Mouse (Mus musculus) heart, postnatal 14 days (tissue): ENCODE measurements around the gene Stxbp1. TPM values are rescaled to one million over a fixed set of nuclear protein-coding genes. Genes with fewer than 3 reads are reported as not detected.
"Not testable (repeated sequence)": the region's sequence is repeated elsewhere in the genome, so short reads cannot be mapped to it uniquely, and the experiment has no call there.

ENCODE experiments used
- DNase-seq, 2 experiments: peaks; one replicate each; pipeline ENCODE4 v3.0.0; 2021 to 2022
- intact Hi-C: fragments of 180-260 bp; cut with DNase I; formaldehyde crosslinking; loops from one replicate; pipeline ENCODE4 v1.15.1; 2025
- total RNA-seq, 2 experiments: library from RNA; stranded (reverse); gene quantifications; 2 replicates each; pipeline ENCODE4 v1.2.3; 2021

The Stxbp1 gene
- total RNA-seq, 2 experiments from 2014 or later: 19.5 to 22.7 TPM

DNA sequence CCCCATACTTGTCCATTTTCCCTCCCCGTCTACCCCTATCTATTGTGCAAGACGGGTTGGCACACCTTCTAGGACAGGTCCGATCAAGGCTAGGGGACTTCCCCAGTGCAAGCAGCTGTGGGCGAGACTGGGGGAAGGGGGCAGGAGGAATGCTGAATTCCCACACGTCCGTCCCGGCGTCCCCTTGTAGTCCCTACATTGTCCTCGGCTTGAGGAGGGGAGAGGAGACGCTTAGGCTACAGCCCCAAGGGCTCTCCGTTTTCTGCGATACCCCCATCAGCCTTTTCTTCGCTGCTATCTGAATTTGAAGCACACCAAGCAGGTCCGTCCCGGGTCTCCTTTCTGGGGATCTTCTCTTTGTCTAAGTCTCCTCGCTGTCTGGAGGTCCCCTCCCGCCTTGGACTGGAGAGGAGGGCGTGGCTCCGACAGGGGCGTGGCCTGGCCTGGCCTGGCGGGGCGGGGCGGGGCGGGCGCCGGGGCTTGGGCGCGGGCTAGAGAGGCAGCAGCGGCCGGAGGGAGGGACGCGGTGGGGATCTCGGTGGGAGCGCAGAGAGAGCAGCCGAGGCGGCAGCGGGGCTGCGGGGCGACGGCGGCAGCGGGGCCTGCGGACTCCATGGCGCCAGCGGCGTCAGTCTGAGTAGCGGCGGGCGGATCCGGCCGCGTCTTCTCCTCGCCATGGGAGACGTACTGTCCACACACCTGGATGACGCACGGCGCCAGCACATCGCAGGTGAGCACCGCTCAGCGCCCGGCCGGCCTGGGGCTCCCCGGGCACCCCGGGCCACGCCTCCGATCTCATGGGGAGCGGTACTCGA is 28.8 kb upstream of the Stxbp1 start, which contains the start of gene Fam129b:
Gene Fam129b, plus strand, starts transcription at position 440 of the 815 bp plus-strand sequence.
- intact Hi-C loops: loop anchor here (2.0 kb wide), 1 partner anchor 37 kb away; no protein-coding TSS in a partner anchor

GRCm38 (mm10) chr2:32874951-32875674 is 28.1 kb upstream of the Stxbp1 start:
- intact Hi-C loops: loop anchor here (2.0 kb wide), 1 partner anchor 38 kb away; no protein-coding TSS in a partner anchor
- DNase-seq: no peak

More for the DNA sequence above, 28.8 kb upstream of the Stxbp1 start, which contains the start of gene Fam129b:
- DNase-seq: peak; percentile 90 to 92

GRCm38 (mm10) chr2:32874070-32874469 is 27.0 kb upstream of the Stxbp1 start:
- no peak for DNase-seq

GRCm38 (mm10) chr2:32870275-32871100 is 23.4 kb upstream of the Stxbp1 start:
- intact Hi-C loops: no loop called here
- DNase-seq: no peak

More at GRCm38 (mm10) chr2:32874070-32874469, 27.0 kb upstream of the Stxbp1 start:
- intact Hi-C loops: loop anchor here (2.0 kb wide), 1 partner anchor 39 kb away; no protein-coding TSS in a partner anchor

- intact Hi-C loops: no loop called here
These were observed 22.8 kb upstream of the Stxbp1 start for GRCm38 (mm10) chr2:32869721-32870274.

GRCm38 (mm10) chr2:32867354-32867753 is 20.3 kb upstream of the Stxbp1 start:
- intact Hi-C loops: no loop called here
- no peak for DNase-seq

More at GRCm38 (mm10) chr2:32869721-32870274, 22.8 kb upstream of the Stxbp1 start:
- DNase-seq: no peak

GRCm38 (mm10) chr2:32864755-32865154 is 17.7 kb upstream of the Stxbp1 start:
- DNase-seq: peak in 1 of 2 experiments; percentile 58
- intact Hi-C loops: loop anchor here (1.0 kb wide), 2 partner anchors 48 to 64 kb away; no protein-coding TSS in a partner anchor

GRCm38 (mm10) chr2:32863317-32863716 is 16.3 kb upstream of the Stxbp1 start:
- no peak for DNase-seq
- intact Hi-C loops: no loop called here

DNA sequence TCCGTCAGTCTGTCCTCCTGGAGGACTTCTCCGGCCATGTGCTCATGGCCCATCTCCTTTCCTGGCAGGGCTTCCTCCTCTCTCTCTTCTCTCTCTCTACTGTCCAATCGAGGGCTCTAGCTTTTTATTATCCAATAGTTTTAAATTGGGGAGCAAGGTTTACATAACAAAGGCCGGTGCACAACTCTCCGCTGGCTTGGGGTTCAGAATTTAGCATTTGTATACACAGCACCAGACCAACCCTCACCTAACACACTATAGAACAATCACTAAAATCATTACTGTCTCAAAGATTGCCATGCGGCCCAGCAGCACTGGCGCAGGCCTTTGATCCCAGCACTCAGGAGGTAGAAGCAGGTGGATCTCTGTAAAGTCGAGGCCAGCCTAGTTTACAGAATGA is 13.8 kb upstream of the Stxbp1 start:
- intact Hi-C loops: no loop called here
- DNase-seq: no peak

DNA sequence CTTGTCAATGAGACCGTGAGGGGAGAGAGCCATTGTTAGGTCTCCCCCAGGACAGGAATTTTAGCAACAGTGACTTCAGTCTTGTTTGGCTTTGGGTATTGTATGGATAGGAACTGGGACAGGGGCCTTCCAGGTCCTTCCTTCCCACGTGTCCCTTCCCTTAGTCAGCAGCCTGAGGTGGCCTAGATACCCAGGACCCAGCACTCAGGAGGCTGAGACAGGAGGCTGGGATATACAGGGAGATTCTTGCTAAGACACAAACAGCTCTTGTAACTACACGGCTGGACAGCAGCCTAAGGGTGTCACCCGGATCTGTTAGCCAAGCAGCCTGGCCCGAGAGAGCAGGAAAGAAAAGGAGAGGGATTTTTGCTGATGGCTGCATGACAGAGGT is 12.6 kb upstream of the Stxbp1 start:
- no peak for DNase-seq
- intact Hi-C loops: no loop called here

- peak; percentile 72 to 80 for DNase-seq
- intact Hi-C loops: no loop called here
These were observed 12.1 kb upstream of the Stxbp1 start for GRCm38 (mm10) chr2:32859010-32859621.

DNA sequence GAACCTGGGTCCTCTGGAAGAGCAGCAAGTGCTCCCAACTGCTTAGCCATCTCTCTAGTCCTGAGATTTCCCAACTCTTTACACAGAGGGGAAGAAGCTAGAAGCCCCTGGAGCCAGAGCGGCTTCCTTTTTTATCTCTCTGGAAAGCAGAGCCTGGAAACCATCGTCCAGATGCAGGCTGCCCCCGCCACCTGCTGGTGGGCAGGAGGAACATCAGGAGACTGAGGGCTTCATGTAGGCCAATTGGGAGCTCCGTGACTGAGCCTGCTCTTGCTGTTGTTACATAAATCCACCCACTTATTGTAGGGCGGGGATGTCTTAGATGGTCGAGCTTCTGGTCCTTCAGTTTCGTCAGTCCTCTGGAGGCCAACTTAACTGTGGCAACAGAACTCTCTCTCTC is 10.5 kb upstream of the Stxbp1 start:
- DNase-seq: peak; percentile 89 to 91
- intact Hi-C loops: loop anchor here (1.0 kb wide), 1 partner anchor 78 kb away; no protein-coding TSS in a partner anchor

- DNase-seq: no peak
- intact Hi-C loops: no loop called here
These were observed 8.9 kb upstream of the Stxbp1 start for GRCm38 (mm10) chr2:32855790-32856465.

- intact Hi-C loops: no loop called here
- no peak for DNase-seq
These were observed 8.2 kb upstream of the Stxbp1 start for GRCm38 (mm10) chr2:32855046-32855785.

GRCm38 (mm10) chr2:32854206-32854605 is 7.2 kb upstream of the Stxbp1 start:
- intact Hi-C loops: loop anchor here (1.0 to 5.0 kb wide), 2 partner anchors 33 to 142 kb away; partner anchors contain the start of gene Cdk9
- DNase-seq: peak; percentile 93 to 96

- DNase-seq: not testable (repeated sequence)
- intact Hi-C loops: loop anchor here (1.0 to 5.0 kb wide), 2 partner anchors 32 to 141 kb away; partner anchors contain the start of gene Cdk9
These were observed 6.7 kb upstream of the Stxbp1 start for GRCm38 (mm10) chr2:32853716-32854115.

GRCm38 (mm10) chr2:32852156-32852555 is 5.1 kb upstream of the Stxbp1 start:
- intact Hi-C loops: loop anchor here (5.0 kb wide), 1 partner anchor 140 kb away; the partner anchor contains the start of gene Cdk9

GRCm38 (mm10) chr2:32847468-32847821 is 400 bp upstream of the Stxbp1 start:
- intact Hi-C loops: no loop called here

More at GRCm38 (mm10) chr2:32852156-32852555, 5.1 kb upstream of the Stxbp1 start:
- DNase-seq: peak in 1 of 2 experiments; percentile 40

More at GRCm38 (mm10) chr2:32847468-32847821, 400 bp upstream of the Stxbp1 start:
- DNase-seq: no peak
